Mouse (Mus musculus): ENCODE measurements around the gene Tbc1d22a. TPM values are rescaled to one million over a fixed set of nuclear protein-coding genes. Genes with fewer than 3 reads are reported as not detected.

Tbc1d22a gene
- polyA plus RNA-seq, 1 experiment from 2014 or later, result 11.7 TPM

DNA sequence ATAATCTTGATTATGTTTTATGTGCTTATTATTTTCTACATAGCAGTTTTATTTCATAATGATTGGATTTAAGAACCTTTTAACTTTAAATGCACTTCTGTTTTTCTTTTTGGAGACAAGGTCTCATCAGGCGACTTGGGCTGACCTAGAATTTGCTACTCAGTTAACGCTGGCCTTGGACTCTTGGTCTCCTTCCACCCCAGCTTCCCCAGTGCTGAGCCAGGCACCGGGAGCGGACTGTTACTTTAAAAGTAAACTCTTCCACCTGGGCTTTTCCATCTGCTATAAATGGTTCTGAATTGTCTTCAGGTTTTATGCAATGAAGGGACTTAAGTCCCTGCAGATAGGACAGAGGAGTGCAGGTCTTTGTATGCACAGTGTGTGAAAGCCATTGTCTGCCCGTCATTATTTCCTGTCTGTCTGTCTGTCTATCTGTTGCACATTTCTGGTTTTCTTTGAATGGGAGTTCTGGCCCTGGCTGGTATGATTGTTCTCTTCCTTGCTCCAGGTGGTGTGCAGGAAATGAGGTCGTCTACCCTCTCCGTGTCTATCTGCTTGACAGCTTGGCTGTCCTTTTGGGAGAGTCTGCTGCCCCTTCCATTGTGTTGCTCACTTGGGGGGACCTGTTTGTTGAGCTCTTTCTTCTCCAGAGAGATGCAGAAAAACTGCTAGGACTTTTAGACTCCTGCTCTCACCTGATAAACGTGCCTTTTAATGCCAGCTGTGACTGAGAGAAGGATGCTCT, 117.4 kb downstream of the Tbc1d22a start:
- DNase-seq (ENCODE audit: low spot score) (no peak), ATAC-seq (replicated peaks; ENCODE audit: low FRiP score) (no peak)
- no peaks in the 10 kb centered on the region for H3K27me3 ChIP-seq (replicated peaks; ENCODE audit: control insufficient read depth, insufficient read depth, low read length)
- no peak overlapping the region for H3K4me3 ChIP-seq (ENCODE audit: low read depth, low read length)
- H3K36me3 ChIP-seq (ENCODE audit: control insufficient read depth, insufficient read depth, low read length), result no peaks in the 10 kb centered on the region
- 79% methylated on average over 8 of the region's 8 CpGs for WGBS
- no peaks in the 10 kb centered on the region for H3K9me3 ChIP-seq (ENCODE audit: control insufficient read depth, low read length)
- H3K9ac ChIP-seq (ENCODE audit: low read depth, low read length), result no peak overlapping the region
- no peak overlapping the region for H3K27ac ChIP-seq (ENCODE audit: low read depth, low read length)
- H3K4me1 ChIP-seq (replicated peaks; ENCODE audit: control insufficient read depth, insufficient read depth, low read length), result no peaks in the 10 kb centered on the region
- H3K4me2 ChIP-seq, result no peak overlapping the region

DNA sequence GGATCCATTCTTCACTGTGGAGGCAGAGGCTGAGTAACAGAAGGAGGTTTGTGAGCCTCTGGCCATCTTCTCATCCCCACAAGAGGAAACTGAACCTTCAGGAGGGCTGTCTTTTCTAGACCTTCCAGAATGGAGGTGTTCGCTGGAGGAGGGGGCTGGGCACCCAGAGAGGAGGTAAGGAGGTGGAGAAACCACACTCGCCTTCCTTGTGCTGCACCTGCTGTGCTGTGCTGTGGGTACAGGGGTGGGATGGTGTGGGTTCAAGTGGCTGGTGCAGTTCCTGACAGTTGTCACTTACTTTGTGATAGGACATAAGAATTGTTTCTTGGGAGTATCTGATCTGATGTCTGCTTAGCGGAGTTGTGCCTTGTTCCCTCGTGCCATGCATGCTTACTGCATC, 118.9 kb downstream of the Tbc1d22a start:
- no peak overlapping the region for H3K4me3 ChIP-seq (ENCODE audit: low read depth, low read length)
- WGBS, result 92% methylated on average over 4 of the region's 4 CpGs
- H3K9me3 ChIP-seq (ENCODE audit: control insufficient read depth, low read length), result no peaks in the 10 kb centered on the region
- H3K4me2 ChIP-seq, result no peak overlapping the region
- no peaks in the 10 kb centered on the region for H3K36me3 ChIP-seq (ENCODE audit: control insufficient read depth, insufficient read depth, low read length)
- DNase-seq (ENCODE audit: low spot score) (no peak), ATAC-seq (replicated peaks; ENCODE audit: low FRiP score) (no peak)
- no peaks in the 10 kb centered on the region for H3K27me3 ChIP-seq (replicated peaks; ENCODE audit: control insufficient read depth, insufficient read depth, low read length)
- no peaks in the 10 kb centered on the region for H3K4me1 ChIP-seq (replicated peaks; ENCODE audit: control insufficient read depth, insufficient read depth, low read length)
- H3K27ac ChIP-seq (ENCODE audit: low read depth, low read length), result no peak overlapping the region
- no peak overlapping the region for H3K9ac ChIP-seq (ENCODE audit: low read depth, low read length)

DNA sequence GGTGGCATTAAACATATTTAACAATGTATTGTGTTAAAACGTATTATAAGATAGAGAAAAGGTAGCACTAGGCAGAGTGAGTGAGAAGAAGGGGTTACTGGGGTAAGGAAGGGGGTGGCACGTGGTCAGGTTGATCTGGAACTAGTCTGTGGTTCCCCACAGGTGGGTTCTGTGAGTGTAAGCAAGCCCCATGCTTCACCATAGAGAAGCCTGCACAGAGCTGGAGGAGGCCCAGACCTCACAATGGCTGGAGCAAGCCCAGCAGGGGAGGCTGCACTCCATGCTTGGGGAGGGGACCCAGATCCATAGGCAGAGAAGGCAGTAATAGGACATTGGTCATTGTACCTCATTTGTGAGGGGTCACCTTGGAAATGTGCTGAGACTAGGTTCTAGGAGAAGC, 119.3 kb downstream of the Tbc1d22a start:
- H3K4me1 ChIP-seq (replicated peaks; ENCODE audit: control insufficient read depth, insufficient read depth, low read length), result no peaks in the 10 kb centered on the region
- H3K4me3 ChIP-seq (ENCODE audit: low read depth, low read length), result no peak overlapping the region
- H3K27ac ChIP-seq (ENCODE audit: low read depth, low read length), result no peak overlapping the region
- no peak overlapping the region for H3K9ac ChIP-seq (ENCODE audit: low read depth, low read length)
- WGBS, result 69% methylated on average over 2 of the region's 2 CpGs
- DNase-seq (ENCODE audit: low spot score), result no peak
- H3K9me3 ChIP-seq (ENCODE audit: control insufficient read depth, low read length), result no peaks in the 10 kb centered on the region
- H3K36me3 ChIP-seq (ENCODE audit: control insufficient read depth, insufficient read depth, low read length), result no peaks in the 10 kb centered on the region
- no peak overlapping the region for H3K4me2 ChIP-seq
- H3K27me3 ChIP-seq (replicated peaks; ENCODE audit: control insufficient read depth, insufficient read depth, low read length), result no peaks in the 10 kb centered on the region
- ATAC-seq (replicated peaks; ENCODE audit: low FRiP score), result no peak

DNA sequence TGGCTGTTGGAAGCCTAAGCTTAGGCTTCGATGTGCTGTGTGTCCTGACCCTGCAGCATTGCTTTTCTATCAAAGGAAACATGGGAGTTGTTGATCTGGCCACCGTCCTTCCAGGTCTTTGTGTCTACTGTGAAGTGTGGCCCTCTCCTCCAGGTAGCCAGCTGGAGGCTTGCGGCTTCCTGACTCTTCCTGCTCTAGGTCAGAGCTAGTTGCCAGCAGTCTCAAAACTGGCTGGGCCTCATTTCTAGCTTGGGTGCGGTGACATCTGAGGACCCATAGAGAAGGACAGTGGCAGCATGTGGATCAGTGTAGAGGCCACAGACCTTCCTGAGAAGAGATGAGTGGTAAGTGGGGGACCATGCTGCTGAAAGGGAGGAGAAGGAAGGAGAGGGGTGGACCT, 120.0 kb downstream of the Tbc1d22a start:
- ATAC-seq (replicated peaks; ENCODE audit: low FRiP score), result no peak
- Histone ChIP-seq H3K4me2 (no peak overlapping the region), H3K27me3 (replicated peaks; ENCODE audit: control insufficient read depth, insufficient read depth, low read length) (no peaks in the 10 kb centered on the region), H3K4me1 (replicated peaks; ENCODE audit: control insufficient read depth, insufficient read depth, low read length) (no peaks in the 10 kb centered on the region), H3K4me3 (ENCODE audit: low read depth, low read length) (no peak overlapping the region), H3K27ac (ENCODE audit: low read depth, low read length) (no peak overlapping the region), H3K9ac (ENCODE audit: low read depth, low read length) (no peak overlapping the region), H3K36me3 (ENCODE audit: control insufficient read depth, insufficient read depth, low read length) (no peaks in the 10 kb centered on the region), H3K9me3 (ENCODE audit: control insufficient read depth, low read length) (no peaks in the 10 kb centered on the region)
- 91% methylated on average over 4 of the region's 4 CpGs for WGBS
- no peak for DNase-seq (ENCODE audit: low spot score)

DNA sequence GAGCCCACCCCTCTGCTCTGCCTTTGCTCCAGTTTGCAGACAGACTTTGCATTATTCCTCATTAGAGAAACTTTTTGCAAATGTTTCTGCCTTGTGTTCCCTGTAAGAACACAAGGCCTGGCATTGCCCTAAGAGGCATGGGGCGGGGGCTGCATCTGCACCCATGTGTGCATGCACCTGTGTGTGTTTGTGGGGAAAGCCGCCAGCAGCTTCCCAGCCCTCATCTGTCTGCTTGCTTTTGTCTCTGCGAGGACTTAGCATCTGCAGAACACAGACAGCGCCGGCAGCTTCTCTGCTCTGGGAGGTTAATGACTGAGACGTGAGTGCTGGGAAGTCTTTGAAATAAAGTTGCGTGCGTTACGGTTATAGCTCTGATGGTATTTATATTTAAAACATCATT, 120.5 kb downstream of the Tbc1d22a start:
- H3K4me1 ChIP-seq (replicated peaks; ENCODE audit: control insufficient read depth, insufficient read depth, low read length), result no peaks in the 10 kb centered on the region
- H3K36me3 ChIP-seq (ENCODE audit: control insufficient read depth, insufficient read depth, low read length), result no peaks in the 10 kb centered on the region
- H3K4me2 ChIP-seq, result no peak overlapping the region
- H3K27me3 ChIP-seq (replicated peaks; ENCODE audit: control insufficient read depth, insufficient read depth, low read length), result no peaks in the 10 kb centered on the region
- ATAC-seq (replicated peaks; ENCODE audit: low FRiP score) (no peak), DNase-seq (ENCODE audit: low spot score) (no peak)
- no peaks in the 10 kb centered on the region for H3K9me3 ChIP-seq (ENCODE audit: control insufficient read depth, low read length)
- WGBS, result 94% methylated on average over 9 of the region's 9 CpGs
- H3K9ac ChIP-seq (ENCODE audit: low read depth, low read length), result no peak overlapping the region
- H3K4me3 ChIP-seq (ENCODE audit: low read depth, low read length), result no peak overlapping the region
- no peak overlapping the region for H3K27ac ChIP-seq (ENCODE audit: low read depth, low read length)

DNA sequence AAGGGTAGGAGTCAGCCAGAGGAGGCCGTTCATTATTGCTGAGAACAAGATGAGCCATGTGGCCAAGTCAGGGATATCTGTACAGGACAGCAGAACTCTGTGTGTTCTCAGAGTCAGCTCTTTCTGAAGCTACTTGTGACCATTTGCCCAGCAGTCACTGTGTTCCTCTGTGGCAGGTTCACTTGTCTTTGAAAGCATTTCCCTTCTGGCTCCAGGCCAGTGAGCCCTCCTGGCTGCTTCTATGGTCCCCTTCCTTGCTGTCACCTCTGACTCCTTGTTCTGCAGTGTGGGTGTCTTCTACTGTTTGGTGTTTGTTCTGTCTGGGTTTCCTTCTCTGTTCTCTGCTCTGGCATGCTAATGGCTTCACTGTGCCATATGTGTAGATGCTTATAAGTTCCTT, 121.5 kb downstream of the Tbc1d22a start:
- Histone ChIP-seq H3K4me1 (replicated peaks; ENCODE audit: control insufficient read depth, insufficient read depth, low read length) (no peaks in the 10 kb centered on the region), H3K36me3 (ENCODE audit: control insufficient read depth, insufficient read depth, low read length) (no peaks in the 10 kb centered on the region), H3K9ac (ENCODE audit: low read depth, low read length) (no peak overlapping the region), H3K9me3 (ENCODE audit: control insufficient read depth, low read length) (no peaks in the 10 kb centered on the region), H3K4me2 (no peak overlapping the region), H3K4me3 (ENCODE audit: low read depth, low read length) (no peak overlapping the region), H3K27me3 (replicated peaks; ENCODE audit: control insufficient read depth, insufficient read depth, low read length) (no peaks in the 10 kb centered on the region), H3K27ac (ENCODE audit: low read depth, low read length) (no peak overlapping the region)
- ATAC-seq (replicated peaks; ENCODE audit: low FRiP score) (no peak), DNase-seq (ENCODE audit: low spot score) (no peak)
- WGBS, result 89% methylated on average over 1 of the region's 1 CpGs

DNA sequence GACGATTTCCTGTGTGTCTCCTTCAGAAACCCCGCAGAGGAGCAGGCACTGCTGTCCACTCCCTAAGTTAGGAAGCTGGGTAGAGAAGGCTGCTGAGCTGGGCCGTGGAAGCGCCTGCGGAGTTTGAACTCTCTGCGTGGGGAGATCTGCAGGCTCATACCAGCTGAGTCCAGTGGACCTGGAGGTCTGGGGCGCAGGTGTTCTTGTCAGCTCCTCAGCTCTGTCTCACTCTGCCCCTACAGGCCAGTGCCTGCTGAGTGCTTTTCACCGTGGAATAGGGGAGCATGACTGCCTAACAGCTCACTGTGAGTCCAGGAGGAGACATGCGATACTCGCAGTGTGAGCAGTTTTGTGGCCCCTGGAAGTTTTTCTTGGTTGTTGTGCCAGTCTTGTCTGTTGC, 123.5 kb downstream of the Tbc1d22a start:
- Histone ChIP-seq H3K27ac (ENCODE audit: low read depth, low read length) (no peak overlapping the region), H3K4me1 (replicated peaks; ENCODE audit: control insufficient read depth, insufficient read depth, low read length) (no peaks in the 10 kb centered on the region), H3K9ac (ENCODE audit: low read depth, low read length) (no peak overlapping the region), H3K36me3 (ENCODE audit: control insufficient read depth, insufficient read depth, low read length) (no peaks in the 10 kb centered on the region), H3K4me3 (ENCODE audit: low read depth, low read length) (no peak overlapping the region), H3K27me3 (replicated peaks; ENCODE audit: control insufficient read depth, insufficient read depth, low read length) (no peaks in the 10 kb centered on the region), H3K4me2 (no peak overlapping the region), H3K9me3 (ENCODE audit: control insufficient read depth, low read length) (no peaks in the 10 kb centered on the region)
- 76% methylated on average over 10 of the region's 10 CpGs for WGBS
- DNase-seq (ENCODE audit: low spot score) (no peak), ATAC-seq (replicated peaks; ENCODE audit: low FRiP score) (no peak)

DNA sequence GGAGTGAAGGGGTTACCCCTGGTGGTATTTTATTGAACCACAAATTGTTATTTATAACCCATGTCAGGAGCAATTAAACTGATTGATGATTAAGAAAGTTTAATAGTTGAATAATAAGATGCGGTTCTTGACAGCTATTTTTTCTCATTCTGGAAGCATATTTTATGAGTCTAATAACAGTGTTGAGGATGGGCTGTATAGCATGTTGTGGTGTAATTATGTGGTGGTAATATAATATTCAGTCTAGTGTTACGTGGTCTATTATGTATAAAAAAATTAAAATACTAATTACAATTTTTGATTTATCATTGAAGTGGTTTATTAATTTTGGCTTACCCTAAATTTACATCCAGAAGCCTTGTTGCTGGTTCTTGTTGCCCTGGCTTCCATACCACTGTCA, 125.5 kb downstream of the Tbc1d22a start:
- no peak overlapping the region for H3K9ac ChIP-seq (ENCODE audit: low read depth, low read length)
- no peaks in the 10 kb centered on the region for H3K36me3 ChIP-seq (ENCODE audit: control insufficient read depth, insufficient read depth, low read length)
- no peak overlapping the region for H3K4me2 ChIP-seq
- H3K9me3 ChIP-seq (ENCODE audit: control insufficient read depth, low read length), result no peaks in the 10 kb centered on the region
- H3K27ac ChIP-seq (ENCODE audit: low read depth, low read length), result no peak overlapping the region
- ATAC-seq (replicated peaks; ENCODE audit: low FRiP score) (no peak), DNase-seq (ENCODE audit: low spot score) (no peak)
- no peak overlapping the region for H3K4me3 ChIP-seq (ENCODE audit: low read depth, low read length)
- WGBS, result 88% methylated on average over 2 of the region's 2 CpGs
- no peaks in the 10 kb centered on the region for H3K4me1 ChIP-seq (replicated peaks; ENCODE audit: control insufficient read depth, insufficient read depth, low read length)
- H3K27me3 ChIP-seq (replicated peaks; ENCODE audit: control insufficient read depth, insufficient read depth, low read length), result no peaks in the 10 kb centered on the region

DNA sequence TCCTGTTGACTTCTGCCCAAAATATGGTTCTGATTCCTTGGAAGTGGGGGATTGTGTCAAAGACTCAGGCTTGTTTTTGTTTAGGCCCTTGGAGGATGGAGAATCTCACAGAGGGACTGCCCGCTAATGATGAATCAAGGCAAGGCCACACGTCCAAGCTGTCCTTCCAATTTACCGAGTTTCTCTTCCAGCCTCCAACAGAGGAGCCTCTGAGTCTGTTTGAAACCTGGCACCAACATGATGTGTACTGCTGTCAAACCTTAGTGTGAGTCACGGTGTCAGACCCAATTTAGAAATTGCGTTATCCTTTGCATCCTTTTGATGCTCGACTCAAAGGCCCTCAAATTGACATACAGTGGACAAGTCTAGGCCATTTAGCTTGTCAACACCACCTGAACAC, 126.5 kb downstream of the Tbc1d22a start:
- 82% methylated on average over 6 of the region's 6 CpGs for WGBS
- H3K36me3 ChIP-seq (ENCODE audit: control insufficient read depth, insufficient read depth, low read length), result no peaks in the 10 kb centered on the region

More for the DNA sequence above, 126.5 kb downstream of the Tbc1d22a start:
- DNase-seq (ENCODE audit: low spot score), result no peak
- no peak for ATAC-seq (replicated peaks; ENCODE audit: low FRiP score)
- H3K4me2 ChIP-seq, result no peak overlapping the region
- H3K9me3 ChIP-seq (ENCODE audit: control insufficient read depth, low read length), result no peaks in the 10 kb centered on the region
- no peaks in the 10 kb centered on the region for H3K27me3 ChIP-seq (replicated peaks; ENCODE audit: control insufficient read depth, insufficient read depth, low read length)
- H3K27ac ChIP-seq (ENCODE audit: low read depth, low read length), result no peak overlapping the region
- H3K4me3 ChIP-seq (ENCODE audit: low read depth, low read length), result no peak overlapping the region
- no peak overlapping the region for H3K9ac ChIP-seq (ENCODE audit: low read depth, low read length)
- H3K4me1 ChIP-seq (replicated peaks; ENCODE audit: control insufficient read depth, insufficient read depth, low read length), result no peaks in the 10 kb centered on the region; the same call in 1 of the 2 replicates

Measured in liver, embryonic 11.5 days (tissue).